Mouse (Mus musculus) testis, adult 2 months (tissue): ENCODE measurements around the gene Pitpna. TPM values are rescaled to one million over a fixed set of nuclear protein-coding genes. Genes with fewer than 3 reads are reported as not detected.
"Not testable (repeated sequence)": the region's sequence is repeated elsewhere in the genome, so short reads cannot be mapped to it uniquely, and the experiment has no call there.

Experiments
- H3K27ac ChIP-seq: fragments of 200-500 bp; 2 replicates; pipeline ENCODE4 v1.5.1; 2012; ENCODE audit warnings: low read depth, low read length; ENCODE audit not compliant: control insufficient read depth, insufficient read depth
- H3K27me3 ChIP-seq: fragments of 200-500 bp; 2 replicates; pipeline ENCODE4 v1.6.1; 2012; ENCODE audit warnings: mild to moderate bottlenecking, low read length, moderate library complexity; ENCODE audit not compliant: control insufficient read depth, insufficient read depth
- H3K36me3 ChIP-seq: fragments of 200-500 bp; 2 replicates; pipeline ENCODE4 v1.6.1; 2012; ENCODE audit warnings: mild to moderate bottlenecking, low read length; ENCODE audit not compliant: control insufficient read depth, insufficient read depth
- H3K4me1 ChIP-seq: fragments of 200-500 bp; 2 replicates; pipeline ENCODE4 v1.6.1; 2012; ENCODE audit warnings: low read length; ENCODE audit not compliant: control insufficient read depth, insufficient read depth
- H3K4me3 ChIP-seq: fragments of 200-500 bp; 2 replicates; pipeline ENCODE4 v1.5.1; 2012; ENCODE audit warnings: low read depth, mild to moderate bottlenecking, low read length, moderate library complexity, mixed read lengths; ENCODE audit not compliant: control insufficient read depth
- CTCF ChIP-seq: fragments of 200-500 bp; IDR thresholded peaks from 2 replicates; pipeline ENCODE4 v1.5.1; 2012; ENCODE audit warnings: low read depth, mild to moderate bottlenecking, inconsistent platforms, low read length, moderate library complexity; ENCODE audit not compliant: control insufficient read depth, insufficient read depth, insufficient replicate concordance
- POLR2A ChIP-seq: fragments of 200-500 bp; IDR thresholded peaks from 2 replicates; pipeline ENCODE4 v1.6.1; 2012; ENCODE audit warnings: low read depth, mild to moderate bottlenecking, inconsistent platforms, low read length, moderate library complexity; ENCODE audit not compliant: control insufficient read depth
- polyA plus RNA-seq: library from polyadenylated mRNA; depleted of rRNA; stranded (reverse); fragments of >200 nt; gene quantifications from 2 replicates; pipeline ENCODE4 v1.2.3, GENCODE M21; 2012

Pitpna gene
- polyA plus RNA-seq, 1 experiment: 41.3 TPM

- H3K36me3 ChIP-seq: no peaks in the 10 kb centered on the region; the same call in 1 of the 2 replicates
- no peak overlapping the region for H3K4me3 ChIP-seq
- no peaks in the 10 kb centered on the region for H3K27me3 ChIP-seq
- H3K27ac ChIP-seq: 0 out of 2 replicates have a peak overlapping the region, but pooled peaks have one; percentile 7
- peaks cover 6% of the 10 kb centered on the region; the same call in 1 of the 2 replicates for H3K4me1 ChIP-seq
- TF ChIP-seq POLR2A: no peak
- no peak for TF ChIP-seq CTCF
Observed at GRCm38 (mm10) chr11:75549658-75550111, 38.2 kb upstream of the Pitpna start.

- no peak for TF ChIP-seq POLR2A
- no peak for TF ChIP-seq CTCF
- peak overlapping the region; percentile 73 for H3K27ac ChIP-seq
Observed at GRCm38 (mm10) chr11:75550200-75550946, 37.5 kb upstream of the Pitpna start.

GRCm38 (mm10) chr11:75551321-75551720 is 36.6 kb upstream of the Pitpna start:
- H3K4me3 ChIP-seq: no peak overlapping the region
- H3K4me1 ChIP-seq: peaks cover 6% of the 10 kb centered on the region; the same call in 1 of the 2 replicates
- no peak for TF ChIP-seq CTCF
- no peak for TF ChIP-seq POLR2A
- H3K27me3 ChIP-seq: no peaks in the 10 kb centered on the region
- H3K27ac ChIP-seq: peak overlapping the region; percentile 55
- H3K36me3 ChIP-seq: no peaks in the 10 kb centered on the region

More at GRCm38 (mm10) chr11:75550200-75550946, 37.5 kb upstream of the Pitpna start:
- Histone ChIP-seq H3K36me3 (no peaks in the 10 kb centered on the region; the same call in 1 of the 2 replicates), H3K4me3 (no peak overlapping the region), H3K4me1 (peaks cover 6% of the 10 kb centered on the region; the same call in 1 of the 2 replicates), H3K27me3 (no peaks in the 10 kb centered on the region)

GRCm38 (mm10) chr11:75551961-75552441 is 35.9 kb upstream of the Pitpna start:
- Histone ChIP-seq H3K36me3 (no peaks in the 10 kb centered on the region), H3K27ac (no peak overlapping the region), H3K4me1 (peaks cover 6% of the 10 kb centered on the region; the same call in 1 of the 2 replicates), H3K27me3 (no peaks in the 10 kb centered on the region), H3K4me3 (no peak overlapping the region)
- TF ChIP-seq POLR2A (no peak), CTCF (no peak)

GRCm38 (mm10) chr11:75552906-75553482 is 34.9 kb upstream of the Pitpna start:
- Histone ChIP-seq H3K4me3 (no peak overlapping the region), H3K36me3 (0 out of 2 replicates have a peak, but pooled peaks cover 1% of the 10 kb centered on the region), H3K4me1 (peaks cover 6% of the 10 kb centered on the region; the same call in 1 of the 2 replicates), H3K27me3 (no peaks in the 10 kb centered on the region), H3K27ac (peak overlapping the region; percentile 19; the same call in 1 of the 2 replicates)
- TF ChIP-seq POLR2A (no peak), CTCF (no peak)

GRCm38 (mm10) chr11:75556006-75556405 is 31.9 kb upstream of the Pitpna start:
- H3K27ac ChIP-seq, H3K4me1 ChIP-seq, H3K4me3 ChIP-seq, H3K27me3 ChIP-seq, H3K36me3 ChIP-seq: not testable (repeated sequence)

GRCm38 (mm10) chr11:75557142-75557541 is 30.8 kb upstream of the Pitpna start:
- peak overlapping the region; percentile 28; the same call in 1 of the 2 replicates for H3K27ac ChIP-seq
- no peaks in the 10 kb centered on the region for H3K27me3 ChIP-seq
- no peak overlapping the region for H3K4me3 ChIP-seq
- H3K36me3 ChIP-seq: 0 out of 2 replicates have a peak, but pooled peaks cover 1% of the 10 kb centered on the region
- H3K4me1 ChIP-seq: no peaks in the 10 kb centered on the region; the same call in 1 of the 2 replicates
- TF ChIP-seq CTCF: no peak
